Mouse (Mus musculus) T-helper 17 cell (primary cell): ENCODE measurements around the gene Zfp770.
"Not testable (repeated sequence)": the region's sequence is repeated elsewhere in the genome, so short reads cannot be mapped to it uniquely, and the experiment has no call there.

Source experiments
- in situ Hi-C, 2 experiments: fragments of 300-600 bp; cut with MboI, MseI; formaldehyde crosslinking; loops; 1 replicate in 1 of 2; 2 replicates in 1 of 2; pipeline ENCODE4 v1.15.1; 2025; ENCODE audit warnings: high pct_unique_total_duplicates in 2 of 2

Gene Zfp770

DNA sequence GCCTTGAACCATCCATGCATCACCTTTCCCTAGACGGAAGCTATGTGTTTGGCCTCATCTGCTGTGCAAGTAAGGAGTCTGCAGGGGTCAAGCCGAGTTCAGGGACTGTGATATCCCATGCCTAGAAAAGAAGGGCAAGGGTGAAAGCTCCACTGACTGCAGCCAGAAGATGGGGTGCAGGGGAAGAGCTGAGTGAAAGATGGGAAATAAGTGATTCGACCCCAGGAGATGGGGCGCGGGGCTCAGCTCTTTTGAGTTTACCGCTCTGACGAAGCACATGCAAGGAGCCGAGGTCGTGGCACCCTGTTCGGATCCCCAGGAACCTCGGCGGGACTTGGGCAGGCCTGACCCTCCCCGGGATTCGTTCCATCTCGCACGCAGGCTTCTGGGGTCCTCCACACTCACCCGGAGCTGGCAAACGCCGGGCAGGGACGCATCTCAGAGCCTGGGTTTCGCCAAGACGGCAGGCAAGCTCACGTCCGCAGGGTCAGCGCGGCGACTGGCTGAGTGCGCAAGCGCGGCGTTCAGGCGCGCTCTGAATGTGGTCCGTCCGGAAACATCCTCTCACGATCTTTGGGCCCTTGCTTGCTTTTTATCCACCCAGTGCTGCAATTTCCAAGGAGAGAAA, at the start of gene Zfp770:
Gene Zfp770 (minus strand): TSS at position 538 of the 628 bp plus-strand sequence.
- in situ Hi-C loops: loop anchor here (5.0 to 10.0 kb wide), 2 partner anchors 454 to 1386 kb away; partner anchors contain the start of gene Dph6 (in 2 of the 2)

DNA sequence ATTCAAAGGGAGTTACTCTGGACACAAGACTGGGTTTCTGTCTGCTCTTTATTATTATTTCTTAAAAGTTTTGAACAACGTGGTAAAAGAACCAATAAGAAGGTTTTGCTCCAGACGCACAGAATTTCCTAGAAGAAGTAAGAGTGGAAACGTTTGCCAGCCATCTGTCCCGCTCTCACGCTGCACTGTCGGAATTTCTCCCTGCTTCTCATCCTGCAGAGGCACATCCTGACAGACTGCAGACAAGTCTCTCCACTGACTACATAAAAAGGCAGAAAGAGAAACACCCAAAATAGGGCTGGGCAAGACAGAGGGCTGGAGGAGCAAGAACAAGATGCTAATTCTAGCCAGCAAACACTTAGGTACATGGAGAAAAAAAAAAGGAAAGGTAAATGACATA, 48.2 kb upstream of the Zfp770 start:
- in situ Hi-C loops: no loop called here

DNA sequence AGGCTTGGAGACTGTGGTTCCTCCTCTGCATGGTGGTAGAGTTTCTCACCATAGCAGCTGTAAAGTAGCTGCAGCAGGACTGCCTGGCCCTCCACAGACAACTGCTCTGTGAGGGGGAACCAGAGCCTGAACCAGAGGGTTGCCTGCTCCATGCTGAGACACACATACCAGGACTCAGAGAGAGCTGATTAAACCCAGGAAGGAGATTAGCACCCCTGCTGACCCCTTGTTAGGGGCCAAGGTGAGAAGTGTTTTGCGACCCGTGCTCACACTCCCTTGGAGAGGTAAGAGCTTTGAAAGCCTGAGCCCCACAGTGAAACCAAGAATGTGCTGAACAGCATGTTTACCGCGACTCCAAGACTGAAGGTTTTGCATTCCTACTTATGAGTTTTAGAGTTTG, 36.4 kb upstream of the Zfp770 start:
- in situ Hi-C loops: no loop called here

DNA sequence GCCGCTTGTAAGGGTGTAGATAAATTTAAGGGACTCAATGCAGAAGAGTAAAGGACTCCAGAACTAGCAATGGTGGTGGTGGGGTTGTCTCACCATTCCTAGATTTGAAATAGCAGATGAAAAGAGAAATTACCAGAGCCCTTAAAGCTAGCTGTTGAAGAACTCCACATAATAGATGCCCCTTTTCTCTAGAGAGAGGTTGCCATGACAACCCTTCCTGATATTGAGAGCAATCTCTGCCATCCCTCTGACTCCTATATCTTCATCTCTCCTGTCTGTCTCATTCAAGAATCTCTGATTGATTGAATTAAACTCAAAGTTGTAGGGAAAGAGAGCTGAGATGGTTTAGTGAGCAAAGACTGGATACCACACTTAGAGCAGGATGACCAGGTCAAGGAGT, 35.3 kb upstream of the Zfp770 start:
- in situ Hi-C loops: no loop called here

DNA sequence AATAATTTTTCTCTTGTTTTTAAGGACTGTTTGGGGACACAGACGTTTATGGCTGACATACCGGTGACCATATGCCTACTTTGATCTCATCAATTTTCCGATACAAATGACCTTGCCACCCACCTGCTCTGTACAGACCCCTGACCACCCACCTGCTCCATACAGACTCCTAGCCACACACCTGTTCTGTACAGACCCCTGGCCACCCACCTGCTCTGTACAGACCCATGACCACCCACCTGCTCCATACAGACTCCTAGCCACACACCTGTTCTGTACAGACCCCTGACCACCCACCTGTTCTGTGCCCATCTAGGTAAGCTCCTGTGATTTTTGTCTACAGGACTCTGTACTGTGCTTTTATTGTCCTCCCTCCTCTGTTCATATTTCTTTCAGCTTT, 34.3 kb upstream of the Zfp770 start:
- in situ Hi-C loops: no loop called here

DNA sequence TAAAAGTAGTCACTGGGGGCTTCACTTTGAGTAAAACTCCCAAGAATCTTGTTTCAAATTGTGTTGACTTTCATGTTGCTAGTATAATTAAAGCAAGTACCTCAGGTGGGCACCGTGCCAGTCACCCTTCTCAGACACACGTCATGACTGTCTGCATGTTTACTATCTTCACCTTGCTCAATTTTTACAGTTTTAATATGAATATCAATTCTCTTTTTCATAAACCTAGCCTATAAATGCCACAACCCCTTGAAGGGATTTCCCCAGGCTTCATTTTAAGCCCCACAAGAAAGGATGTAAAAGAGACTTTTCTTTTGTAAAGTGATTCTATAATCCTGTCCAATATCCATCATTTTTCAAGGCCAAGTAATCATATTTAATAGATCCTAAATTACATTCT, 30.0 kb upstream of the Zfp770 start:
- in situ Hi-C loops: no loop called here

DNA sequence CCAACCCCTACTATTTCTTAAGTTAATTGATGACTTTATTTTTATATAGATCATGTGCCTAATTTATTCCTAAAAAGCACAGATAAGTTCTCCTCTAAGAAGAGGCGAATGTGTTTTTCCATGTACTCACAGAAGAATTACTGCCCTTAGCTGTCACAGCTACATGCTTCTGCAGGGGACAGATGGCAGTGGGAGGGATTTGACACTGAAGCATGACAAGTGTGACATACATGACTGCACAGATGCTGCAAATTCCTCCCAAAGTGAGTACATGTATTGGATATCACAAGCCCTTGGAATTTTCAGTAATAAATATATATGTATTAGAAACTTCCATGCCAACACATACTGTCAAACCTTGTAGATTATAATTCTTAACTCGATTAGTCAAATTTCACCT, 27.4 kb upstream of the Zfp770 start:
- in situ Hi-C loops: no loop called here

DNA sequence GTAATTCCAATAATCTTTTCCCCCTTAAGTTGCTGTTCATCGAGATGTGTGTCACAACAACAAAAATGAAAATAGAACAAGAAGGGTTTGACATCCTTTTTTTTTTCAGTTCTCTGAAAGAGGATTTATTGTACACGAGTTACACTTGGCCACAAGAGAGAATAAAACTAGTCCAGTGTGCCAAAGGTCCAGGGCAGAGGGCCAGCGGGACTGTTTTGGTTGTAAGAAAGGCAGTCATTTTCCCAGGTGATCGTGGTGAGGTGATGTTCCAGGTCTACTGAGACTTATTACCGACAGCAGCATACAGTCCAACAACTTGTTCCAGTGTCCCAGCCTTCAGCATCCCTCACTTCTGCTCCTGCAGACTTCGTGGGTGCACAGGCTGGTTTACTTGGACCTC, 3.8 kb upstream of the Zfp770 start:
- in situ Hi-C loops: loop anchor here (10.0 kb wide), 1 partner anchor 450 kb away; the partner anchor contains the start of gene Dph6 (in 2 of the 2)

DNA sequence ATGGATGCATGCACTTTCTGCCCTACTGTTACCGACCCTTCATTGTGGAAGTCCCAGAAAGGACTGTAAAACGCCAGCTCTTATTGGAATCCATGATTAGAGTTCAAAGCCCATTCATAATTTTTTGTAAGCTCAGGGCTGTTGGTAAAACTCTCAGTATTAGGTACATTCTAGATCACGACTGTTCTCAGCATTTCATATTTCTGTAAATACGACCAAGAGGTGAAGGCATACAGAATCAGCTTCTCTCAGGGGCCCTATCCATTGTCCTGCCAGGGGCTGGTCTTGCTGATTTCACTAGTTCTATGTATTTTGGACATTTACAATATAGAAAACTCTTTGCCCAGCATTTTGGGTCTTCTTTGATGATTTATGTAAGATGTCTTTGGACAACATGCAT, 305 bp upstream of the Zfp770 start:
- in situ Hi-C loops: loop anchor here (5.0 to 10.0 kb wide), 2 partner anchors 453 to 1386 kb away; partner anchors contain the start of gene Dph6 (in 2 of the 2)

DNA sequence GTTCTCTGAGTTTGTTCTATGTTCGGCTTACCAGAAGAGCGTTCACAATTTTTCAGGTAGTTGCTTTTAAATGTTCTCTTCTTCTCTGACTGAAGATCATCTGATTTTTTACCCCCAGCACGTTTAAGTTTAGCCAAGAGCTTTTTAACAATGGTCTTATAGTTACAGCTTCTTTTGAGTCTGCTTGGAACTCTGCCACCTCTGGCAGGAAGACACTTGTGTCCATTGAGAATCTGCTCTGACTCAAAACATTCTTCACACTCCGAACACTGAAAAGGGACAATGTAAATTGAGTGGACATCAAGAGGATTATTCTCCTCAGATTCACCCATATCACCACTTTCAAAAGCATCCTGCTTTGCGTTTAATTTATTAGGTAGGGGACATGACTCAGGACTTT, 4.8 kb downstream of the Zfp770 start:
- in situ Hi-C loops: no loop called here

DNA sequence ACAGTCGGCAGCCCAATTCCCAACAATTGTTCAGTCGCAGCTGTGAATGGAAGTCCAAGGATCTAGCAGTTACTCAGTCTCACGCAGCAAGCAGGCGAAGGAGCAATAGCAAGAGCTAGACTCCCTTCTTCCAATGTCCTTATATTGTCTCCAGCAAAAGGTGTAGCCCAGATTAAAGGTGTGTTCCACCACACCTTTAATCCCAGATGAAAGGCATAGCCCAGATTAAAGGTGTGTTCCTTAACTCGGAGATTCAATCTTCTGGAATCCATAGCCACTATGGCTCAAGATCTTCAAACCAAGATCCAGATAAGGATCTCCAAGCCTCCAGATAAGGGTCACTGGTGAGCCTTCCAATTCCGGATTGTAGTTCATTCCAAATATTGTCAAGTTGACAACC, 14.3 kb downstream of the Zfp770 start, which contains the start of gene Aqr:
Gene Aqr (minus strand): TSS at position 101 of the 400 bp plus-strand sequence.
- in situ Hi-C loops: not testable (repeated sequence)

DNA sequence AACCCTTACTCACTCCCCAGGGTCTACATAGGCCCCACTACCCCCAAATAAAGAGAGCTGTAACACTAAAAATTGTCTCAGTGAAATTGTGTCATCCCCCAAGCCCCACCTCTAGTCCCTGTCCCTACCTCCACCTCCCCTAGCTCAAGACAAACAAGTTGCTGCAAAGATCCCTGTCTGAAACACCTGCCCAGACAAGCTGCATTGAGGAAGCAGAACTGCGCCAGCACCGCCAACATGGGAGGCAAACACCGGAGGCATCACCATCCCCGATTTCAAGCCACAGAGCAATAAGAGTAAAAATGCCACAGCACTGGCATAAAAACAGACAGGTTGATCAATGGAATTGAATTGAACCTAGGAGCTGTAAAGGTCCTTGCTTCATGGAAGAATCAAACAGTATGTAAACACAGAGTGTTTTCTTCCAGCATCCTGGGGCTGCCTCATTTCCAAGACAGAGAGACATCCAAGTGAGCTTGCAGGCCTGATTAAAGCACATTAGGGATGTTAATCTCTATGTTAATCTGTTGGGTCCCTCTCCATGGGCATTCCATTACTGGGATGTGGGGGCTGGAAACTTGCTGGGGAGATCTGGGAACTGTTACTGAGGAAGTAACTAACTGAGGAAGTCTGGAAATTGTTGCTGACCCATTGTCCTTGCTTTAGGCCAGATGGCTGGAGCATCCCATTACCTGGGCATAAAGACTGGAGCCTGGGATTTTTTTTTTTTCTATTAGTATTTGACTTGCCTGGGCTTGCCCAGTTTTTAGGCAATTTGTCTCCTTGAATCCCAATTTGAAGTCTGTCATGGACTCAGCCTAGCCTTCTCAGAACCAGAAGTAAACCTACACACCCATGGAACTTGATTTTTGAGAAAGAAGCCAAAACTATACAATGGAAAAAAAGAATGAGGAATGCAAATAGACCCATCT, 23.2 kb downstream of the Zfp770 start:
- in situ Hi-C loops: no loop called here

DNA sequence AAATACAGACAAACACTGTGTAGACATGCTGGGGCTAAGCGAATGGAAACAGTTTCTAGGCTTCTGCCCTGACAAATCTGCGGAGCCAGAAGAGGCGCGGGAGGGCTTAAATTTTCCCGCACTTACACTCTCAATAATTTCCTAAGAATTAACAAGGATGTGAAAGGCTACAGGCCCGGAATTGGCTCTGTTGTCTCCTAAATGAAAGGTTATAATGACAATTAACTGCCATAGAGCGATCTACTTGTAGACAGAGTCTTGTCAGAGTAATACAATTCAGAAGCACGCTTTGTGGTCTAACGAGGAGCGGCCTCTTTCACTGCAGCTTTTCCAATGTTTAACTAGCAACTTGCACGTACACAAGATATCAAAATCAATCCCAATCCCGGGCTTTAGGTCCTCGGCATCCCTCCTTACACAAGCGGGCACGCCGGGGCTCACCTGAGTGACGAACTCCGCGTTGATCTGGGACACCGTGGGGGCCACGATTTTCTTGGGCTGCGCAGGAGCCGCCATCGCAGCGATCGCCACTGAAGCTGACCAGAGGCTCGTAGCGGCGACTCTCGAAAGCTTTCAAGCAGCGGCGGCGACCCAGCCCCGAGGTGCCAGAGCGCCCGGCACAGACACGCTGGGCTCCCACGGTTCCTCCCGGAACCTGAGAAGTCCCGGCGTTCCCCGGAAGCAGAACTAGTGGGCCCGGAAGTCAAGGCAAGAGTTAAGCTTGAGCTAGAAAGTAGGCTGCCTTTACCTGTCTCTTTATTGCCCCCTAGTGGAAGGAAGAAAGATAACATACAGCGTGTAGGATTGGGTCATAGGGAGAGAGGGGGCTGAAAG, 26.4 kb downstream of the Zfp770 start:
- in situ Hi-C loops: no loop called here

DNA sequence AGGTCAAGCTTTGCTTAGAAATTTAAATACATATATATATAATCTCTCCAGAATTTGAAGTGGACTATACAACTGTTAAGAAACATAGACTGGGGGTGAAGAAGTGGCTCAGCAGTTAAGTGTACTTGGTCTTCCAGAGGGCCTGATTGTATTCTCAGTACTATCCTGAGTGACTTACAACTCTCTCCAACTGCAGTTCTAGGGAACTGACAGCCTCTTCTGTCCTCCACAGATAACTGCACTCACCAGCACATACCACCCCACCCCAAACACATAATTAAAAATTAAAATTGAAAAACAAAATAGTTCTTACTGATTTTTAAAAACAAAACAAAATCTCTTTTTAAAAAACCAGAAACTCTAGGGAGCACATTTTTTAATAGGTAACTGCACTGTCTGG, 28.0 kb downstream of the Zfp770 start:
- in situ Hi-C loops: no loop called here

DNA sequence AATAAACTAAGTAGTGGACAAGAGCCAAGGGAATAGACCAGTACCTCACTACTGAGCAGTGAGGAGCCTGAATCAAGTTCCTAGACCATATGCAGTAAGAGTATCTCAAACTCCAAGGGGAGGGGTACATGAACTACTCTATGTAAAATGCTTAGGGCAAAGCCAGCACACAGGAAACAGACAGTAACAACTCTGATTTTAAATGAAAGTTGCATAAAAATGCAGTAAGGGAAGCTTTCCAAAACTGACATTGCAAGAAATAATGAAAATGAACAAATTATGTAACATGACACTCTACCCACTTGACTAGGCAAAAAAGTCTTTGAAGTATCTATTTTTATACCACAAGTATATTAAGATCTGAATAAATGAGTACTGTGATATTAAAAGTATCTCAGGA, 33.4 kb downstream of the Zfp770 start:
- in situ Hi-C loops: loop anchor here in 1 of 2 experiments (10.0 kb wide), 1 partner anchor 323 kb away; the partner anchor contains the start of gene Arhgap11a

DNA sequence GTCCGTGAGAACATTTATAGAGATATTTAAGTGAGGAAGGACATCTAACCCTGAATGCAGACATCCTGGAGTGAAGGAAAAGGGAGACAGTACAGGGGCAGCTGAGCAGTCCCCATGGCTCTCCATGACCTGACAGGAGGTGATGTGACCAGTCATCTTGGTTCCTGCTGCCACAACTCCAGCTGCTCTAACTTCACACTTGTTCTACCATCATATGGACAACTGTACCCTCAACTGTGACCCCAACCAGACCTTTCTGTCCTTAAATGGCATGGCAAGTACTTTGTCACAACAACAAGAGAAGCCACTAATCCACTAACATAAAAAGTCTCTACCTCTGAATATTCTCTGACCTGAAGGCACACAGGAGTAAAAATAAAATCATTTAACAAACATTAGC, 39.3 kb downstream of the Zfp770 start:
- in situ Hi-C loops: loop anchor here in 1 of 2 experiments (10.0 kb wide), 1 partner anchor 317 kb away; the partner anchor contains the start of gene Arhgap11a

DNA sequence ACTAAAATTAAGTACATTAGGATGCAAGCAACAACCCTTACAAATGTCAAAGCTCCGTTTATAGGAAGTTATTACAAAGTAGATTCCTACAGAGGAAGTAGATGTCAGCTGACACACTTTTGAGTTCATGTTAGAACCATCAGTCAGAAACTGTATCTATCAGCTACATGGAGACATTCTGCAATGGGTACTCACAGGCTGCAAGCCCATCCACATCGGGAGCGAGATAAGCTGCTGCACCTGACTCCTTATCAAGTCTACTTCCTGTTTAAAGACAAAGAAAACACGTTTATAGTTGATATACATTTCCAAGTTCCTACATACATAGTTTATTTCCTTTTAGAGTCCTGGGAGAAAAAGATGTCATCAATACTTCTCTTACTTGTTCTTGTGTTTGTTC, 43.9 kb downstream of the Zfp770 start:
- in situ Hi-C loops: no loop called here

DNA sequence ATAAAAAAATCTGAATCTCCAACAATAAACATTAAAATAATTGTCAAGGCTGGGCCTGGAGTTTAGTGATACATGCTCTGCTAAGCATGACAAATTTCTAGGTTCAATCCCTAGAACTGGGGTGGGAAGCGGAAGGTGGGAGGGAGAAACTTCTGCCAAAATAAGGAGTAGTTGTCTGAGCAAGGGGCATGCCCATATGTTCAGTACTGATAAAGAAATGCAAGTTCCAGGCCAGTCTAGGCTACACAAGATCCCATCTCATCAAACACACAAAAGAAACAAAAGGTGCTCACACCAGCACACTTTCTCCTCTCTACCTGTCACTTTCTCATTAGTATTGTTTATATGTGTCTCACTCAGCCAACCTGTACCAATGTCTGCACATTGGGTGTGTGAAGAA, 44.6 kb downstream of the Zfp770 start:
- in situ Hi-C loops: no loop called here

DNA sequence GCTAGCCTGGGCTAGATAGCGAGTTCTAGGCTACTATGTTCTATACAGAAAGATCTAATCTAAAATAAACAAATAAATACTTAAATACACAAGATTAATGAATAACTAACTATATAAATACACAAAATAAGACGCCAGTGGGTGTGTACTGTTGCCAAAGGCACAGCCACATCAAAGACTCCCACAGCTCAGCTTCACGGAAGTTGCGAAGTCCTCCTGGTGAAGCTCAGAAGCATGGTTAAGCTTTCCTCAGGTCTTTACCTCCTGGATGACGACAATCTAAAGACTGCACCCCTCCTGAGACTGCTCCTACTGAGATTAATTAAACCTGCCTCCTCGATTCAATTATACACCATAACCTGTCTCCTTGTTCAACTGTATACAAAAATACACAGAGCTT, 48.0 kb downstream of the Zfp770 start:
- in situ Hi-C loops: loop anchor here in 1 of 2 experiments (5.0 kb wide), 1 partner anchor 41 kb away; no protein-coding TSS in a partner anchor

DNA sequence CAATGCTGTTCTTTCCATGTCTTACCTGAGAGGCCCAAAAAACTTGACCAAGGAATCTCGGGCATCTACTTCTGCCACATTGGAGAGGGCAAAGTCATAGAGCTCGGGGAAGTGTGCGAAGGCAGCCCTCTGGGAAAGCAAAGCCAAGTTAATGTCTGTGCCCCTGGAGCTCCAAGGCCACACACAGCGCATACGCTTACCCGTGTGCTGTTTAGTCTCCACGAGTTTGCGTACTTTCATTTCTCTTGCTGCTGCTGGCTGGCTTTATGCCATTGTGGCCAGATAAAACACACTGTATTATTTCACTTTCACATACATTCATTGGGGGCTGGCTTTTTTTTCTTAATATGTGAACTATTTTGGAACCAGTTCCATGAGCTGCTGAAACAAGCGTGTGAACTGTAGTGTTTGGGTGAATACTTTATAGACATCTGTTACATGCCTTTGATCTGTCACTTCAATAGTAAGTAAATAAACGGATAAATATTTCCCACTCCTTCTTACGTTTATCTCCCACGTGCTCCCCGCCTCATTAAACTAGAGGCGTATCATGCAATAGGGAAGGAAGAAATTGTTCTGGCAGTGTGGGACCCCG, 54.3 kb downstream of the Zfp770 start:
- in situ Hi-C loops: loop anchor here in 1 of 2 experiments (10.0 kb wide), 1 partner anchor 282 kb away; no protein-coding TSS in a partner anchor

DNA sequence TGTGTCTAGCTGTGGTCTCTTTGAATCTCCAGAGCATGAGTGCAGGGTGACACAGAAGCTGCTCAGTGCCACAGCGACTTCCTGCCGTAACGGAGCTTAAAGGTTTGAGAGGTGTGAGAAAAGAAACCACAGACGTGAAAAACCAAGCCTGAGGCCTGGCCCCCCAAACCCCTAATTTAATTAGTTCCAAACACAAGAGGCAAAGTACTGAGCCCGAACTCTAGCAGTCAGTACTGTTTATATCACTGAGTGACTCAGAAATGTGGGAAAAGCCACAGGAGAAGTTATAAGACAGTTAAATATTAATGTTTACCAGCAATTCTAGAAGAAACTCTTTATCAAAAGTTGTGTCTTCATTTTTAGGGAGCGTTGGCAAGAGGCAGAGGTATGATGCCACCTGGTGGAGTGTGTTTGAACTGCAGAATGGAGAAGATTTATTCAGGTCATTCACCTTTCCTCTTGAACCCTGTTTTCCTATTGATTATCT, 55.9 kb downstream of the Zfp770 start:
- in situ Hi-C loops: loop anchor here in 1 of 2 experiments (10.0 kb wide), 1 partner anchor 281 kb away; no protein-coding TSS in a partner anchor
